Mouse (Mus musculus) regulatory T cell (primary cell): ENCODE results near the gene Fam213b.

Experiments used
- in situ Hi-C: fragments of 300-600 bp; cut with MboI, MseI; formaldehyde crosslinking; loops from one replicate; pipeline ENCODE4 v1.15.1; 2025; ENCODE audit warnings: high pct_unique_total_duplicates

The Fam213b gene

DNA sequence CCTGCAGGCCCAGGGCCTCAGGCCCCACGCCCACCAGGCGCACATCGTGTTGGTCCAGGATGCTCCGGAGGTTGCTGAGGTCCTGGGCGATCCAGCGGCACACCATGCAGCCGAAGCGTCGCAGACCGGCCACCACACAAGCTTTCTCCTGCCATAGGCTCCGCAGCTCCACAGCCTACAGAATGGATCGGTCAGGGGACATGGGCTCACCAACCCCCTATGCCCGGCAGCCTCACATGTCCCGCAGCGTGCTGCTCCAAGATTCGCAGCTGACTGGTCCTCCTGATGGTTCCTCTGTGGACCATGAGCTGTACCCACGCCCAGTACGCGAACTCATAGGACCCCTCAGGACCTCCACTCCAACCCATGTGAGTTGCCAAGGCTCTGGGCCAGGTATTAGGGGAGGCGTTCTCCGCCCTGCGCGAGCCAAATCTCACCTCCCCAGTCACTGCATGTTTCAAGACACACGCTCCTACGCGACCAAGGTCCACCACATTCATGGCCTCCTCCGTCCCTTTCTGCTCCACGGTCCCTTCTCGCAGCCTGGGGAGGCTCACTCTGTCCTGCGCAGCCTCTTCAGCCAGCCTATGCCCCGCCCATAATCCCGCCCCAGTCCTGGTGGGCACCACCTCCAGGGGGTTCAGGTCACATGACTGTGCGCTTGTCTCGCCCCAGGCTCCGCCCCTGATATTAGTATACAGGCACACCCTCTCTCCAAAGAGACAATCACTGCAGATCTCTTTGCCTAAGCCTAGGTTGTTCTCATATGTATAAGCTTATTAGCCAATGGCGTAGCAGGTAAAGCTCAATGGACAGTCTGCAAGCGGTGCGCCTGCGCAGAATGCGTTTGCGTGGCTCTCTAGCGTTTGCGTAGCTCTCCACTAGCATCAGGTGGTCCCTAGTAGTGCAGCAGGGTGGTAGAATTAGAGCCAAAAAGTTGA is at the start of gene Fam213b:
Gene Fam213b (minus strand): TSS at position 630 of the 941 bp plus-strand sequence.
- in situ Hi-C loops: no loop called here

- in situ Hi-C loops: no loop called here
These were observed 49.4 kb upstream of the Fam213b start for GRCm38 (mm10) chr4:154948066-154948939.

DNA sequence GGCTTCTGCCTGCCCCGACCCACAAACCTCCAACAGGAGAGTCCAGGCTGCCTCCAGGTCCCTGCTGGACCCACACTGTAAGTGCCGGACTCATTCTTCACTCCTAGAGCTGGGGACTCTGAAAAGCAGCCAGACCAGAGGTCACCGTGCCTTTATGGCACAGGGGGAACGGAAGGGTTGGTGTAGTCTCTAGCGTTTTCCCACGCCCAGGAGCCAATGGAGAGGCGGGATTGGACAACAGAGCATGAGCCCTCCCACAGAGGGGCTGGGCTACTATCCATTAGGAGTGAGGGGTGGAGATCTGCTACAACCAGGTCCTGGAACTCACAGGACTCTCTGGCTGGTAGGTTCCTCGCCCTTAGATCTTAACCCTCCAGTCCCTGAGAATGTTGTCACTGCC is 47.4 kb upstream of the Fam213b start:
- in situ Hi-C loops: no loop called here

DNA sequence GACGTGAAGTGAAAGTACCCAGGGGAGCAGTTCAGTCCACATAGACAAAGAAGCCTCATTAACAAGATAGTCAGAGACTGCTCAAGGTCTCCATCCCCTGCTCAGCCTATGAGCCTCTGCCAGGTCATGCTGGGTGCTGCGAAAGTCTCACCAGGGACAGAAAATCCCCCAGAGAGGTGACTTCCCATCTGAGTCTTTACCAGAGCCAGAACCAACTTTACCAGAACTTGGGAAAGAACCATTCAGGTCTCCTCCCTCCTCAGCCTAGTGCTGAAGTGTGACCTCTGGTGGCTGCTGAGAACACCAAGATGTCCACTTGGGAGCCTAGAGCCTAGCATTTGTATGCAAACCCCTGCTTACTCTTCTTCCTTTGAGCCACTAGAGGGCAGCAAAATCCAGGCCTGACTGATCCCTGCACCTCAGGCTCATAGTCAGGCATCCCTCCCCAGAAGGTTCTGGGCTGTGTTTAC is 45.2 kb upstream of the Fam213b start:
- in situ Hi-C loops: loop anchor here (5.0 kb wide), 1 partner anchor 62 kb away; no protein-coding TSS in a partner anchor

- in situ Hi-C loops: loop anchor here (5.0 kb wide), 1 partner anchor 61 kb away; no protein-coding TSS in a partner anchor
These were observed 44.5 kb upstream of the Fam213b start for GRCm38 (mm10) chr4:154943323-154944039.

- in situ Hi-C loops: loop anchor here (5.0 kb wide), 1 partner anchor 60 kb away; no protein-coding TSS in a partner anchor
These were observed 43.8 kb upstream of the Fam213b start for GRCm38 (mm10) chr4:154942632-154943322.

DNA sequence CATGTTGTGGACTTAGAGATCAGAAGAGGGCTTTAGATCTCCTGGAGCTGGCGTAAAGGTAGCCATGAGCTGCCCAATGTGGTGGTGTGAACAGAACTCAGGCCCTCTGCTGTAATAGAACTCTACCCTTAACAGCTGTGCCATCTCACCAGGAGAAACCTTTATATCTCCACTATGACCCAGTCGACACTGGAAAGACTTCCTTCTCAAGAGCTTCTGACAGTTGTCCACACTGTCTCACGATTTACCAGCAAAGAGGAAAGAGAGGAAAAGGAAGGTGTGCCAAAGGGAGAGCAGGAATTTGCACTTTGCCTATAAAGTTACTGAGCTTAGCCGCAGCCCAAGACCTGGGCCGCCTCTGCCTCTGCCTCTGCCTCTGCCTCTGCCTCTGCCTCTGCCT is 42.9 kb upstream of the Fam213b start:
- in situ Hi-C loops: loop anchor here (5.0 kb wide), 1 partner anchor 60 kb away; no protein-coding TSS in a partner anchor

- in situ Hi-C loops: loop anchor here (5.0 kb wide), 1 partner anchor 58 kb away; no protein-coding TSS in a partner anchor
These were observed 41.2 kb upstream of the Fam213b start for GRCm38 (mm10) chr4:154940156-154940555.

DNA sequence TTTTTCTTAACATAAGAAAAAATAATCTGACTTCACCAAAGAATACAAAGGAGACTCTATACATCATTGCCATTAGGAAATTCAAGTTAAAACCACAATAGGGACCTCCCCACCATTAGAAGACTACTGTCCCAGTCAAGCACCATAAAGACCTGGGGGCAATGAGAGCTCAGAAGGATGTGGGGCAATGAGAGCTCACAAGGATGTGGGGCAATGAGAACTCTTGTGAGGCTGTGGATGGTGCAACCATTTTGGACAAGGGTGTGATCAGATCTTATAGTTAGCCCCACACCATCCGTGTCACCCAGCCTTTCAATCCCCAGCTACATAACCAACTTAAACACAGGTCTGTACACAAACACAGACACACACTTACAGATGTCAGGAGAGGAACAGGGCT is 38.8 kb upstream of the Fam213b start:
- in situ Hi-C loops: no loop called here

DNA sequence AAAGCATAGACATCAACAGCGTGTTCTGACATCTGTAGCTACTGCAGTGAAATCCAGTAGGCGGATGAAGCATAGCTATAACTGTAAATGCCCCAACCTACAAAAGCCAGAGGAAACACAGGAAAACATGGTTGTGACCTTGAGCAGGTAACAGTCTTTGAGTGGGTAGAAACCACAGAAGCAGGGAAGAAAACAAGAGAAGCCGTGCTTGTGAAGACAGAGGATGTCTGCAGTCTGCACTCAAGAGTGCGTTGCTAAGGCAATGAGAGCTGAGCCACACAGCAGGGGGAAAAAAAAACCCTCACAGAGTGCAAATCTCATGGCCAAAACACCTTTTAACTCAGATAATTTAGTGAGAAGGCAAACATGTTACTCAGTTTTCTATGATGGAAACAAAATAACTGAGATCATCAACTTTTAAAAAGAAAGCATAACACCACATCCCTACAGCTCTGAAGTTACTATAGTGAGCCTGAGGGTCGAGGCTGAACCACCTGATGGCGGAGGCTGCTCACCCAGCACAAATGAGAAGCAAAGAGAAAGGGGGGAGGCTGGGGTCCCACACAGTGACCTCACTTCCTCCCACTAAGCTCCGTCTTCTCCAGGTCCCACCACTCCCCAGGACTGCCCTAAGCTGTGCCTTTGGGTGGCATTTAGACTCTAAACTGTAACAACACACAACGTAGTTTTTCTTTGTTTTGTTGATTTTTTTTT is 37.8 kb upstream of the Fam213b start:
- in situ Hi-C loops: no loop called here

GRCm38 (mm10) chr4:154935788-154936187 is 36.9 kb upstream of the Fam213b start:
- in situ Hi-C loops: no loop called here

DNA sequence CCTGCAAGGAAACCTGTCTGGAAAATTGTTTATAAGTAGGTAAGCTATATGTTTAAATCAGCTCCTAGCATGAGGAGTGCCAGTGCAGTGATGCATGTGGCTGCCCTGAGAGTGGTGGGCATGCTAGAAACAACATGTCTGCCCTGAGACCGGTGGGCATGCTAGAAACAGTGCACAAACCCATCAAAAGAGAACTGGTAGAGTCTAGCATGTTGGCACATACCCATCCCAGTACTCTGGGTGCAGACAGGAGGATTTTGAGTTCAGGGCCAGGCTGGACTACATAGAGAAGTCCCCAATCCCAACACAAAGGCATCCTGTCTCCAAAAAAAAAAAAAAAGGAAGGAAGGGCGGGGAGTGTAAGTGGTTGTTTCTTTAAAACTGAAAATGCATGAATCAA is 35.9 kb upstream of the Fam213b start:
- in situ Hi-C loops: no loop called here

GRCm38 (mm10) chr4:154933306-154933907 is 34.5 kb upstream of the Fam213b start:
- in situ Hi-C loops: no loop called here

DNA sequence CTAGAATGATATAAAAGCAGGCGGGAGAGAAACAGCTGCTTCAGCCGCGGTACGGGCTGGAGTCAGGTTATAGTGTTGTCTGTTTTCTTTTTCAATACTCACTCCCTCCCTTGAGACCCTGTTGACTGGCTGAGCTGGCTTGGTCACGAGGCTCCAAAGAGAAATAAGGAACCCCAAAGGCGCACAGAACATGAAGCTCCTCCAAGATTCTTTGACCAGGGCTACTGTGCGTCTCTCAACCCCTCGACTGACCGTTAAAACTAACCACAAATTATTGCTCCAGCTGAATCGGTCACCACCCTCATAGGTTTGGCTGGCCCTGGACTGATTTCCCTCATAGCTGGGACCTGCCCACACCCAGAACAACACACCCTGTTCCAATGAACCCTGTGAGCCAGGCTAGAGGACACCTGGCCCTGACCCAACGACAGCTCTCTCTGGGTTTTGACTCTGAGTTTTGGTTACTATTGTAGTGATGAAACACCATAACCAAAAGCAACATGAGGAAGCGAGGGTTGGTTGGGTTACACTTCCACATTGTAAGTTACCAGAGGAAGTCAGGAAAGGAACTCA is 30.2 kb upstream of the Fam213b start:
- in situ Hi-C loops: loop anchor here (10.0 kb wide), 1 partner anchor 556 kb away; no protein-coding TSS in a partner anchor

- in situ Hi-C loops: loop anchor here (10.0 kb wide), 1 partner anchor 556 kb away; no protein-coding TSS in a partner anchor
These were observed 29.6 kb upstream of the Fam213b start, which contains the start of gene Tnfrsf14 for GRCm38 (mm10) chr4:154928395-154929087. TSS of gene Tnfrsf14 (minus strand) at chr4:154928563.

DNA sequence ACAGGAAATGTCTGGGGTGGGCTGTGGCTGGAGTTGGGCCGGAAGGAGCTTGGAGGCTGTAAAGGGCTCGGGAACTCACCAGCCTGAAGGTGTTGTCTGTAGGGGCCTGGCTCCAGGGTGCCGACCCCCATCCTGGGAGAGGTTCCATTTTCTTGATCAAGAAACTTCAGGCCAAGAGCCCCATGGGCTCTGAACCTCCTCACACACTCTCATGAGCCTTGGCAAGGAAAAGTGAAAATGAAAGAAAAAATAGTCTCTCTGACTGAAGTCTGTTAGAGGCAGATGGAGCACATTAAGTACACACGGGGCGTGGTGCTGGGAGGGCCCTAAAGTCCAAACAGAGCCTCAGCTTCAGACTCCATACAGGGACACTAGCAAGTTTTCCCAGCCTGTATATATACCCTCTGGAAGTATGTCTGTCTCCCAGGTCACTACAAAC is 29.0 kb upstream of the Fam213b start:
- in situ Hi-C loops: loop anchor here (10.0 kb wide), 1 partner anchor 557 kb away; no protein-coding TSS in a partner anchor

- in situ Hi-C loops: loop anchor here (10.0 kb wide), 1 partner anchor 558 kb away; no protein-coding TSS in a partner anchor
These were observed 28.3 kb upstream of the Fam213b start for GRCm38 (mm10) chr4:154926969-154927898.
